Mouse (Mus musculus): Measurements from ENCODE around the gene Gm8764. TPM values are rescaled to one million over a fixed set of nuclear protein-coding genes. Genes with fewer than 3 reads are reported as not detected.

Gene Gm8764
- not detected in 2 replicates for polyA plus RNA-seq (2012; rRNA removed)

GRCm38 (mm10) chr10:104159706-104160105 lies at the start of gene Gm8764:
Gene Gm8764, plus strand, starts transcription at chr10:104160006.

DNA sequence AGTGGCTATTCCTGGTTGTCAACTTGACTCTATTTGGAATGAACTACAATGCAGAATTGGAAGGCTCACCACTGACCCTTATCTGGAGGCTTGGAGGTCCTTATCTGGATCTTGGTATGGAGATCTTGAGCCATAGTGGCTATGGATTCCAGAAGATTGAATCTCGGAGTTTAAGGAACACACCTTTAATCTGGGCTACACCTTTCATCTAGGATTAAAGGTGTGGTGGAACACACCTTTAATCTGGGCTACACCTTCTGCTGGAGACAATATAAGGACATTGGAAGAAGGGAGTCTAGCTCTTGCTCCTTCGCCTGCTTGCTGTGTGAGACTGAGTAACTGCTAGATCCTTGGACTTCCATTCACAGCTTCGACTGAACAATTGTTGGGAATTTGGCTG lies 17.1 kb upstream of the Gm8764 start, which contains the start of gene Gm21293:
Gene Gm21293 (plus strand): TSS at position 301 of the 400 bp plus-strand sequence.

GRCm38 (mm10) chr10:104151197-104151596 lies 8.6 kb upstream of the Gm8764 start, which contains the start of gene Gm6763:
Gene Gm6763, plus strand, starts transcription at chr10:104151497.

GRCm38 (mm10) chr10:104168215-104168614 lies 8.4 kb downstream of the Gm8764 start, which contains the start of gene Gm21304:
Gene Gm21304, plus strand, starts transcription at chr10:104168515.

DNA sequence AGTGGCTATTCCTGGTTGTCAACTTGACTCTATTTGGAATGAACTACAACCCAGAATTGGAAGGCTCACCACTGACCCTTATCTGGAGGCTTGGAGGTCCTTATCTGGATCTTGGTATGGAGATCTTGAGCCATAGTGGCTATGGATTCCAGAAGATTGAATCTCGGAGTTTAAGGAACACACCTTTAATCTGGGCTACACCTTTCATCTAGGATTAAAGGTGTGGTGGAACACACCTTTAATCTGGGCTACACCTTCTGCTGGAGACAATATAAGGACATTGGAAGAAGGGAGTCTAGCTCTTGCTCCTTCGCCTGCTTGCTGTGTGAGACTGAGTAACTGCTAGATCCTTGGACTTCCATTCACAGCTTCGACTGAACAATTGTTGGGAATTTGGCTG lies 16.9 kb downstream of the Gm8764 start, which contains the start of gene Gm21312:
Gene Gm21312 (plus strand): TSS at position 301 of the 400 bp plus-strand sequence.

GRCm38 (mm10) chr10:104185233-104185632 lies 25.4 kb downstream of the Gm8764 start, which contains the start of gene Gm20765:
Gene Gm20765, plus strand, starts transcription at chr10:104185533.

DNA sequence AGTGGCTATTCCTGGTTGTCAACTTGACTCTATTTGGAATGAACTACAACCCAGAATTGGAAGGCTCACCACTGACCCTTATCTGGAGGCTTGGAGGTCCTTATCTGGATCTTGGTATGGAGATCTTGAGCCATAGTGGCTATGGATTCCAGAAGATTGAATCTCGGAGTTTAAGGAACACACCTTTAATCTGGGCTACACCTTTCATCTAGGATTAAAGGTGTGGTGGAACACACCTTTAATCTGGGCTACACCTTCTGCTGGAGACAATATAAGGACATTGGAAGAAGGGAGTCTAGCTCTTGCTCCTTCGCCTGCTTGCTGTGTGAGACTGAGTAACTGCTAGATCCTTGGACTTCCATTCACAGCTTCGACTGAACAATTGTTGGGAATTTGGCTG lies 33.9 kb downstream of the Gm8764 start, which contains the start of gene Gm4340:
Gene Gm4340 (plus strand): TSS at position 301 of the 400 bp plus-strand sequence.

Other genes starting within 250 kb of the Gm8764 start
- gene Gm21293, start 17.0 kb upstream of the Gm8764 start, polyA plus RNA-seq (2012; rRNA removed): not detected in 2 replicates
- gene Gm6763, start 8.5 kb upstream of the Gm8764 start, polyA plus RNA-seq (2012; rRNA removed): not detected in 2 replicates
- not detected in 2 replicates for gene Gm21304, start 8.5 kb downstream of the Gm8764 start, polyA plus RNA-seq (2012; rRNA removed)
- gene Gm21312, start 17.0 kb downstream of the Gm8764 start, polyA plus RNA-seq (2012; rRNA removed): not detected in 2 replicates
- not detected in 2 replicates for gene Gm20765, start 25.5 kb downstream of the Gm8764 start, polyA plus RNA-seq (2012; rRNA removed)
- gene Gm4340, start 34.0 kb downstream of the Gm8764 start, polyA plus RNA-seq (2012; rRNA removed): not detected in 2 replicates